Mouse (Mus musculus): ENCODE measurements at regions not wholly inside any gene's neighbourhood (a gene's known extent, or its start where the extent isn't known, plus 50 kb on each side); places are given as distances from the start of the nearest gene placed in this dataset.
A peak's percentile ranks its signal among the peaks of the same experiment; 100 is the strongest.

DNA sequence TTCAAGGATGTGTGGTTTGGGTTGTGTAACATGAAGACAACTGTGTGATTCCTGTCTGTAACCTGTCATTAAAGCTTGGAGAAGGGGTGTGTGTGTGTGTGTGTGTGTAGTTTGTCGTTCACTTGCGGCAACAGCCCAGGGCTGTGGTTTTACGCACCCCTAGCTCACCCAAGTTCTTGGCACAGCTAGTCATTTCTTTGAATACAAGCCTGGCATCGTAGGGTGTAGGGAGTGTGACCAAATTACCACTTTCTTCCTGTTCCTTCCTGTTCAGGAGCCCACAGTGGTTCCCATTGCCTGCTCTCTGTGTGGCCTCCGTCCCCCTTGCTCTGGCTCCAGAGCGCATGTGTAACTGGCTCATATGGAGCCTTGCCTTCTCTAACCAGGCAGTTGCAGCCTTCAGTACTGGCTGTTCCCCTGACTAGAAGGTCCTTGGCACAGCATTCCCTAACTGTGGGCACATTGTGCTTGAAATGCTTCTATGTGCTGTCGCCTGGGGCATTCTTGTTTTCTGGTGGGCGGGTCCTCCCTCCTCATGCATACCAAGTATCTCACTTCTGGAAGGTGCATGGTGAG is 167.4 kb upstream of the Ubr2 start:
- Histone ChIP-seq H3K36me3 (ENCODE audit: control insufficient read depth, insufficient read depth, low read length) (no peaks in the 10 kb centered on the region), H3K4me1 (ENCODE audit: control insufficient read depth, insufficient read depth, low read length) (no peaks in the 10 kb centered on the region)

GRCm38 (mm10) chr17:47176328-47176727 is 166.0 kb upstream of the Ubr2 start:
- no peak overlapping the region for H3K4me3 ChIP-seq (ENCODE audit: control insufficient read depth, low read depth, low read length)
- TF ChIP-seq CTCF (IDR thresholded peaks at IDR 0.05; ENCODE audit: control insufficient read depth, insufficient read depth, insufficient replicate concordance, low read depth, low read length) (no peak), POLR2A (IDR thresholded peaks at IDR 0.05; ENCODE audit: control insufficient read depth, low read depth, low read length) (no peak)
- no peaks in the 10 kb centered on the region for H3K4me1 ChIP-seq (ENCODE audit: control insufficient read depth, insufficient read depth, low read length)
- H3K27ac ChIP-seq (ENCODE audit: control insufficient read depth, insufficient read depth, low read depth, low read length) = no peak overlapping the region
- H3K27me3 ChIP-seq (ENCODE audit: control insufficient read depth, insufficient read depth, low read length) = no peaks in the 10 kb centered on the region
- no peaks in the 10 kb centered on the region for H3K36me3 ChIP-seq (ENCODE audit: control insufficient read depth, insufficient read depth, low read length)

More for the DNA sequence above, 167.4 kb upstream of the Ubr2 start:
- Histone ChIP-seq H3K27ac (ENCODE audit: control insufficient read depth, insufficient read depth, low read depth, low read length) (no peak overlapping the region), H3K27me3 (ENCODE audit: control insufficient read depth, insufficient read depth, low read length) (no peaks in the 10 kb centered on the region), H3K4me3 (ENCODE audit: control insufficient read depth, low read depth, low read length) (no peak overlapping the region)
- no peak for TF ChIP-seq CTCF (IDR thresholded peaks at IDR 0.05; ENCODE audit: control insufficient read depth, insufficient read depth, insufficient replicate concordance, low read depth, low read length)
- no peak for TF ChIP-seq POLR2A (IDR thresholded peaks at IDR 0.05; ENCODE audit: control insufficient read depth, low read depth, low read length)

DNA sequence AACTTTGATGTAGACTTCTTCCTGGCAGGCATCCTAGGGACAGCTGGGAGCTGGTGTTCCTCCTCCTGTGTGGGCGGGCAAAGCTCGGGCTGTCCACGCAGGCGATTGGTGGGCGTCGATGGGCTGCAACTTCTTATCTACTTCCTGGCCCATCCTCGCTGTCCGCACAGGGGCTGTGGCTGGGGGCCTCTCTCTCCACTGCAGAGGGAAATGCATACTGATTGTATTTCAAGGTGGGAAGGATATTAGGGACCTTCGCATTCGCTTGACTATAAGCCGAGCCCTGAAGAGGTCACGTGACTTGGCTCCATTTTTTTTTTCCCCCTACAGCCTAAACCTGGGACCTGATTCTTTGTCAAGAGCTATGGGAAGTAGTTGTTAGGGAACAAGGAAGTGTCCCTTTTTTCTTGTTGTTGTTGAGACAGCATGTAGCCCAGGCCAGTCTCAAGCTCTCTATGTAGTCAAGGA is 164.4 kb upstream of the Ubr2 start:
- H3K4me3 ChIP-seq (ENCODE audit: control insufficient read depth, low read depth, low read length) = peak overlapping the region; percentile 89

GRCm38 (mm10) chr17:47171801-47172200 is 161.4 kb upstream of the Ubr2 start:
- Histone ChIP-seq H3K4me3 (ENCODE audit: control insufficient read depth, low read depth, low read length) (no peak overlapping the region), H3K27ac (ENCODE audit: control insufficient read depth, insufficient read depth, low read depth, low read length) (no peak overlapping the region), H3K36me3 (ENCODE audit: control insufficient read depth, insufficient read depth, low read length) (no peaks in the 10 kb centered on the region), H3K4me1 (ENCODE audit: control insufficient read depth, insufficient read depth, low read length) (no peaks in the 10 kb centered on the region; the same call in 1 of the 2 replicates), H3K27me3 (ENCODE audit: control insufficient read depth, insufficient read depth, low read length) (no peaks in the 10 kb centered on the region)
- TF ChIP-seq CTCF (IDR thresholded peaks at IDR 0.05; ENCODE audit: control insufficient read depth, insufficient read depth, insufficient replicate concordance, low read depth, low read length) (no peak), POLR2A (IDR thresholded peaks at IDR 0.05; ENCODE audit: control insufficient read depth, low read depth, low read length) (no peak)

More for the DNA sequence above, 164.4 kb upstream of the Ubr2 start:
- no peaks in the 10 kb centered on the region for H3K4me1 ChIP-seq (ENCODE audit: control insufficient read depth, insufficient read depth, low read length)
- H3K27me3 ChIP-seq (ENCODE audit: control insufficient read depth, insufficient read depth, low read length) = no peaks in the 10 kb centered on the region
- no peak for TF ChIP-seq POLR2A (IDR thresholded peaks at IDR 0.05; ENCODE audit: control insufficient read depth, low read depth, low read length)
- TF ChIP-seq CTCF (IDR thresholded peaks at IDR 0.05; ENCODE audit: control insufficient read depth, insufficient read depth, insufficient replicate concordance, low read depth, low read length) = no peak
- no peaks in the 10 kb centered on the region for H3K36me3 ChIP-seq (ENCODE audit: control insufficient read depth, insufficient read depth, low read length)
- peak overlapping the region; percentile 70 for H3K27ac ChIP-seq (ENCODE audit: control insufficient read depth, insufficient read depth, low read depth, low read length)

- TF ChIP-seq CTCF (IDR thresholded peaks at IDR 0.05; ENCODE audit: control insufficient read depth, insufficient read depth, insufficient replicate concordance, low read depth, low read length) (no peak), POLR2A (IDR thresholded peaks at IDR 0.05; ENCODE audit: control insufficient read depth, low read depth, low read length) (no peak)
- Histone ChIP-seq H3K4me3 (ENCODE audit: control insufficient read depth, low read depth, low read length) (no peak overlapping the region), H3K4me1 (ENCODE audit: control insufficient read depth, insufficient read depth, low read length) (no peaks in the 10 kb centered on the region; the same call in 1 of the 2 replicates), H3K27ac (ENCODE audit: control insufficient read depth, insufficient read depth, low read depth, low read length) (no peak overlapping the region), H3K27me3 (ENCODE audit: control insufficient read depth, insufficient read depth, low read length) (no peaks in the 10 kb centered on the region), H3K36me3 (ENCODE audit: control insufficient read depth, insufficient read depth, low read length) (no peaks in the 10 kb centered on the region)
Measured at GRCm38 (mm10) chr17:47170978-47171593, 160.7 kb upstream of the Ubr2 start.

- Histone ChIP-seq H3K4me1 (ENCODE audit: control insufficient read depth, insufficient read depth, low read length) (no peaks in the 10 kb centered on the region; the same call in 1 of the 2 replicates), H3K27ac (ENCODE audit: control insufficient read depth, insufficient read depth, low read depth, low read length) (no peak overlapping the region), H3K27me3 (ENCODE audit: control insufficient read depth, insufficient read depth, low read length) (no peaks in the 10 kb centered on the region), H3K4me3 (ENCODE audit: control insufficient read depth, low read depth, low read length) (no peak overlapping the region), H3K36me3 (ENCODE audit: control insufficient read depth, insufficient read depth, low read length) (no peaks in the 10 kb centered on the region)
- no peak for TF ChIP-seq POLR2A (IDR thresholded peaks at IDR 0.05; ENCODE audit: control insufficient read depth, low read depth, low read length)
- TF ChIP-seq CTCF (IDR thresholded peaks at IDR 0.05; ENCODE audit: control insufficient read depth, insufficient read depth, insufficient replicate concordance, low read depth, low read length) = no peak
Measured at GRCm38 (mm10) chr17:47168105-47168504, 157.7 kb upstream of the Ubr2 start.

GRCm38 (mm10) chr17:47163677-47164340 is 153.5 kb upstream of the Ubr2 start:
- Histone ChIP-seq H3K4me3 (ENCODE audit: control insufficient read depth, low read depth, low read length) (no peak overlapping the region), H3K36me3 (ENCODE audit: control insufficient read depth, insufficient read depth, low read length) (no peaks in the 10 kb centered on the region), H3K27me3 (ENCODE audit: control insufficient read depth, insufficient read depth, low read length) (no peaks in the 10 kb centered on the region), H3K27ac (ENCODE audit: control insufficient read depth, insufficient read depth, low read depth, low read length) (no peak overlapping the region), H3K4me1 (ENCODE audit: control insufficient read depth, insufficient read depth, low read length) (no peaks in the 10 kb centered on the region; the same call in 1 of the 2 replicates)
- no peak for TF ChIP-seq POLR2A (IDR thresholded peaks at IDR 0.05; ENCODE audit: control insufficient read depth, low read depth, low read length)
- no peak for TF ChIP-seq CTCF (IDR thresholded peaks at IDR 0.05; ENCODE audit: control insufficient read depth, insufficient read depth, insufficient replicate concordance, low read depth, low read length)

All from testis, adult 2 months (tissue).